24 mouse cellular contexts compared by ENCODE assay signal in the genomic region with DNA sequence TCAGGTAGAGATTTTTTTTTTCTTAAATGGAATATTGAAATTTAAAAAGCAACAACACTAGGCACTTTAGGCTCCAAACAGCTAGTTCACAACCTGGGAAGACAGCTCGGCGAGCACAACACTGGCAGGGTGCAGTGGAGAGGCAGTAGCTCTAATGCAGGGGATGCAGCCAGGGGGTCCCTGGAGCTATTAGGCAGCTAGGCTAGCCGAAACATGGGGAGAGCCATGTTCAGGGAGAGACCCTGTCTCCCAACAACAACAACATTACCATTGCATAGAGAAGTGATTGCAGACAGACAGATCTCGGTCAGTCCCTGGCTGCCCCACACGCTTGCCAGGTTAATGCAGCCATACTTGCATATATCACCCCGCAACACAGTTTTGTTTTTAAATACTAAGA.
"Had no signal": no experiment of that assay in that cellular context is flagged by ENCODE, and none has a peak within 500 bp of the region (broad histone marks: within the 10 kb centered on the region; RNA-seq: fewer than 3 reads in every experiment).

No protein-coding gene starts in this region.

- H3K27ac ChIP-seq: heart, embryonic 10.5 days; hindbrain, embryonic 10.5 days; hindbrain, embryonic 12.5 days; hindbrain, embryonic 14.5 days; intestine, embryonic 15.5 days; left cerebral cortex, adult 2 months had no signal

- ATAC-seq: forebrain, embryonic 16.5 days; hindbrain, embryonic 16.5 days; inflammation-experienced regulatory T-cells, adult 6 months; intestine, embryonic 15.5 days; intestine, postnatal 0 days had no signal

- H3K4me2 ChIP-seq: heart, embryonic 12.5 days; hindbrain, embryonic 12.5 days; hindbrain, embryonic 14.5 days; intestine, embryonic 15.5 days had no signal

- H3K27me3 ChIP-seq: heart, embryonic 12.5 days; intestine, embryonic 15.5 days had no signal

- H3K9ac ChIP-seq: heart, embryonic 12.5 days; hindbrain, embryonic 12.5 days; hindbrain, embryonic 14.5 days; intestine, embryonic 15.5 days had no signal

- H3K9me3 ChIP-seq: heart, embryonic 10.5 days; heart, embryonic 12.5 days; hindbrain, embryonic 10.5 days; hindbrain, embryonic 12.5 days; intestine, embryonic 15.5 days; limb, embryonic 10.5 days; limb, embryonic 12.5 days had no signal

- H3K4me3 ChIP-seq: heart, embryonic 10.5 days; heart, embryonic 12.5 days; hindbrain, embryonic 10.5 days; hindbrain, embryonic 12.5 days; intestine, embryonic 15.5 days; layer of hippocampus, adult 2 months; left cerebral cortex, adult 2 months; limb, embryonic 10.5 days; limb, embryonic 12.5 days had no signal

- DNase-seq: gastrocnemius, postnatal 14 days; heart, adult 18-20 months; heart, postnatal 14 days; heart, postnatal 4 days; kidney, adult 18-20 months; kidney, adult 8-10 months; kidney, postnatal 10 days; kidney, postnatal 25 days; kidney, postnatal 4 days; liver had no signal

- H3K36me3 ChIP-seq: heart, embryonic 10.5 days; heart, embryonic 12.5 days; hindbrain, embryonic 10.5 days; hindbrain, embryonic 12.5 days; intestine, embryonic 15.5 days; limb, embryonic 10.5 days; limb, embryonic 12.5 days had no signal
